Mouse (Mus musculus) lung, postnatal 0 days (tissue): Measurements from ENCODE around the gene Fam214a. TPM values are rescaled to one million over a fixed set of nuclear protein-coding genes. Genes with fewer than 3 reads are reported as not detected.

Experiments
- ATAC-seq: fragments of 200-750 bp; cut with Nextera tagmentation; 2 replicates; pipeline ENCODE4 v1.8.0; 2017; ENCODE audit warnings: moderate library complexity
- DNase-seq: peaks from one replicate; pipeline ENCODE4 v3.0.0-alpha.2; 2016; ENCODE audit warnings: low spot score
- H3K27ac ChIP-seq: fragments of 300-500 bp; sonication (generic); 2 replicates; pipeline ENCODE4 v1.5.1; 2014; ENCODE audit warnings: antibody characterized with exemption, mild to moderate bottlenecking, low read length, mixed read lengths
- H3K27me3 ChIP-seq: fragments of 300-500 bp; sonication (generic); replicated peaks from 2 replicates; pipeline ENCODE4 v1.6.1; 2014; ENCODE audit warnings: low read length, mixed read lengths; ENCODE audit not compliant: insufficient read depth
- H3K36me3 ChIP-seq: fragments of 300-500 bp; sonication (generic); 2 replicates; pipeline ENCODE4 v1.6.1; 2014; ENCODE audit warnings: low read length, mixed read lengths; ENCODE audit not compliant: insufficient read depth
- H3K4me1 ChIP-seq: fragments of 300-500 bp; sonication (generic); 2 replicates; pipeline ENCODE4 v1.6.1; 2014; ENCODE audit warnings: antibody characterized with exemption, low read depth, low read length, mixed read lengths; ENCODE audit not compliant: insufficient read depth
- H3K4me2 ChIP-seq: fragments of 300-500 bp; sonication (generic); replicated peaks from 2 replicates; pipeline ENCODE4 v1.6.1; 2014; ENCODE audit warnings: low read depth, mild to moderate bottlenecking, low read length, moderate library complexity, mixed read lengths
- H3K4me3 ChIP-seq: fragments of 300-500 bp; sonication (generic); 2 replicates; pipeline ENCODE4 v1.5.1; 2014; ENCODE audit warnings: low read depth, low read length
- H3K9ac ChIP-seq: fragments of 300-500 bp; sonication (generic); replicated peaks from 2 replicates; pipeline ENCODE4 v1.6.1; 2014; ENCODE audit warnings: low read depth, mild to moderate bottlenecking
- H3K9me3 ChIP-seq: fragments of 300-500 bp; sonication (generic); 2 replicates; pipeline ENCODE4 v1.6.1; 2016; ENCODE audit warnings: low read length, mixed read lengths
- CTCF ChIP-seq: IDR thresholded peaks from 2 replicates; pipeline ENCODE4 v1.5.1; 2016; ENCODE audit warnings: antibody characterized with exemption, mild to moderate bottlenecking
- EP300 ChIP-seq: IDR thresholded peaks from 2 replicates; pipeline ENCODE4 v1.6.1; 2016; ENCODE audit warnings: antibody characterized with exemption, mild to moderate bottlenecking, control low read depth
- WGBS: fragments of 180-500 bp; shearing (Covaris S2); extraction: QIAGEN DNeasy Blood & Tissue Kit; methylation state at CpG from one replicate; pipeline ENCODE4 v1.1.7; 2014; 5-methylcytosine and 5-hydroxymethylcytosine counted together
- polyA plus RNA-seq: library from polyadenylated mRNA; unstranded; fragments of >200 nt; fragmentation: Nextera tagmentation; extraction: Ambion mirVana; gene quantifications from 2 replicates; pipeline ENCODE4 v1.2.1, GENCODE M21; 2015

Gene Fam214a
- polyA plus RNA-seq, 1 experiment from 2014 or later, result 12.8 TPM

DNA sequence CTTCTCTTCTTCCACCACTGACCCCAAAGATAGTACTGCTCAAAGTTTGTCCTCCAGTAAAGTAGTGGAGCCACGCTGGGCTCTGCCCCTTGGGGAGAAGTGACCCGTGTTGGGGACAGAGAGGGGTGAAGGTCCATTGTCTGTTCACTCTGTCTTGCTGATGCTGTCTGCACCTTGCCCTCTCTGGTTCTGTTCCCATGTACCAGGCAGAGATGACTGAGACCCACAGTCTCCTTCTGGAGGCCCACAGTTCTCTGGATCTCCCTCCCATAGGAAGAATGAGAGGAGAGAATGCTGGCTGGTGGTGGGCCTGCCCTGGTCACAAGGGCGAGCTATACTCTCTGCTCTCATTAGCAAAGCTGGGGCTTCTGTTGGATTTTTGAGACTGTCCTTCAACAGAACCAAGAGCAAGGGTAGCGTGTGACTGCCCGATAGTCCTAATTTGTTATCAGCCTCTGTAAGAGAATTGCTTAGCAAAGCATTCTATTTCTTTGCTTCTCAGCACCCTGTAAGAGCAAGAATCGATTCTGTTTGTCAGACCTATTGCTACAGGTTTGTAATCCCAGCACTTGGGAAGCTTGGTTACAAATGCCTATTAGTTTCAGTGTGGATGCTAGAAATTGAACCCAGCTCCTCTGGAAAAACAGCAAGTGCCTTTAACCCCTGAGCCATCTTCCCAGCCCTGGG, 29.2 kb upstream of the Fam214a start:
- no peak overlapping the region for H3K4me2 ChIP-seq
- H3K4me3 ChIP-seq, result no peak overlapping the region
- H3K4me1 ChIP-seq, result no peaks in the 10 kb centered on the region
- no peak overlapping the region for H3K9ac ChIP-seq
- 84% methylated on average over 6 of the region's 6 CpGs for WGBS
- H3K27me3 ChIP-seq, result no peaks in the 10 kb centered on the region
- no peaks in the 10 kb centered on the region for H3K9me3 ChIP-seq
- H3K27ac ChIP-seq, result no peak overlapping the region
- no peak for DNase-seq
- no peaks in the 10 kb centered on the region for H3K36me3 ChIP-seq
- no peak for TF ChIP-seq CTCF
- TF ChIP-seq EP300, result no peak
- ATAC-seq, result no peak

DNA sequence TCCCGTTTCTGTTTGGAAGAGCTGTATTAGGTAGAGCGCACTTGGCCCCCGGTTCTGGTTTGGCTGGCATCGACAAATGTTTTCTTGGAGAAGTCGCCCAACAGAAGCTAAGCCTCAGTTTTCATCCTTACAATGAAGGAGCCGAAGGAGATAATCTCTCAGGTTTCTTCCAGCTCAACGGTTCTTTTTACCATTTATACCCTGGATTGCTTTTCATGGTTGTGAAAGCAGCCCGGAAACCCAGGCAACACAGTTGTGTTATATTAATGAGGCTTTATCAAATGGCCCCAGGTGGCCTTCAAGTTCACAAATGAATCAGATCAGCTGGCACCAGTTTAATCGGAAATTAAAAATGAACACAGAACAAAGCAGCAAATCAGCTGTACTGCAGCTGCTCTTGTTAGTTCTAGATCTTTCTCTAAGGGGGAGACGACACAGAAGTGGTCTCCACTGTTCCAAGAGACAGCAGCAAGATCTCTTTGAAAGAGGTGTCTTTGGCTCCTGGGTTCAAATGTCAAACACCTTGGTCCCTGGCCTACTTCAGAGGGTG, 27.4 kb upstream of the Fam214a start:
- H3K4me3 ChIP-seq, result no peak overlapping the region

DNA sequence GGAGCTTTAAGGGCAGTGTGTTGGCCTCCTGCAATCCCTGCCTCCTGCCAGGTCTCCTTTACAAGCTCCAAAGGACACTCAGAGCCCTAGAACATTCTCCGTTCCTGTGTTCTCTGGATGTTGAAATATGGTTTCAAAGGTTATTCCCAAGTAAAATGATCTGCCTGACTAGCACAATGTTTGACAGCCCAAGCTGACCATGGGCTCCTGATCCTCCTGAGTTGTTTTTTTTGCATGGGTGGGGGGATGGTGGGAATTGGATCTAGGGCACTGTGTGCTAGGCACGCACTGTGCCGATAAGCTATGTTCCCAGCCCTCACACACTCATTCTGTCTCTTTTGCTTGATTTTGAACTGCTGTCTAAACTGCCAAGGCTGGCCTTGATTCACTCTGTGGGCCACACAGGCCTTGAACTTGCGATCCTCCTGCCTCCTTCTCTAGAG, 22.7 kb upstream of the Fam214a start:
- ATAC-seq (no peak), DNase-seq (no peak)
- no peak overlapping the region for H3K4me2 ChIP-seq
- no peak overlapping the region for H3K27ac ChIP-seq
- no peak overlapping the region for H3K9ac ChIP-seq
- H3K27me3 ChIP-seq, result no peaks in the 10 kb centered on the region
- TF ChIP-seq CTCF (no peak), EP300 (no peak)
- H3K9me3 ChIP-seq, result no peaks in the 10 kb centered on the region
- no peaks in the 10 kb centered on the region for H3K4me1 ChIP-seq
- no peak overlapping the region for H3K4me3 ChIP-seq
- 84% methylated on average over 4 of the region's 4 CpGs for WGBS
- H3K36me3 ChIP-seq, result no peaks in the 10 kb centered on the region

More for the DNA sequence above, 27.4 kb upstream of the Fam214a start:
- ATAC-seq, result no peak
- no peak overlapping the region for H3K27ac ChIP-seq
- no peak for DNase-seq
- no peaks in the 10 kb centered on the region for H3K9me3 ChIP-seq
- H3K27me3 ChIP-seq, result no peaks in the 10 kb centered on the region
- no peak overlapping the region for H3K4me2 ChIP-seq
- TF ChIP-seq CTCF (no peak), EP300 (no peak)
- 82% methylated on average over 10 of the region's 10 CpGs for WGBS
- H3K4me1 ChIP-seq, result no peaks in the 10 kb centered on the region
- no peaks in the 10 kb centered on the region for H3K36me3 ChIP-seq
- no peak overlapping the region for H3K9ac ChIP-seq

DNA sequence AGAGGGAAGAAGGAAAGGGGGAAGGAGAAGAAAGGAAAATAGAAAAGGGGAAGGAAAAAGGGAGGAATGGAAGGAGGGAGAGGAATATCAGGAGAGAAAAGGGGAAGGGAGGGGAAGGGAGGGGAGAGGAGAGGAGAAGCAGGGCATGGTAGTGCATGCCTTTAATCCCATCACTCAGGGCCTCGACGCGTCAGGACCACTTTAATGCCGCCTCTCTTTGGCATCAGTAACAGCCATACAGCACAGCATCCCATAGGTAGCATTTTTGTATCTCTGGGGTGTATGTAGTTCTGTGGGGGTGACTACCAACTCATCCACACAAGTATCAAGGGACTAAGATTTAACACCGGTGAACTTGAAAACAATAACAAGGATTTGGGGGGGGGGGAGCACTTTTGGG, 22.0 kb upstream of the Fam214a start:
- Histone ChIP-seq H3K4me3 (no peak overlapping the region), H3K36me3 (no peaks in the 10 kb centered on the region), H3K27ac (no peak overlapping the region), H3K27me3 (no peaks in the 10 kb centered on the region), H3K4me2 (no peak overlapping the region), H3K4me1 (no peaks in the 10 kb centered on the region), H3K9ac (no peak overlapping the region), H3K9me3 (no peaks in the 10 kb centered on the region)
- TF ChIP-seq EP300 (no peak), CTCF (no peak)
- 83% methylated on average over 5 of the region's 5 CpGs for WGBS
- DNase-seq, result no peak
- ATAC-seq, result no peak

DNA sequence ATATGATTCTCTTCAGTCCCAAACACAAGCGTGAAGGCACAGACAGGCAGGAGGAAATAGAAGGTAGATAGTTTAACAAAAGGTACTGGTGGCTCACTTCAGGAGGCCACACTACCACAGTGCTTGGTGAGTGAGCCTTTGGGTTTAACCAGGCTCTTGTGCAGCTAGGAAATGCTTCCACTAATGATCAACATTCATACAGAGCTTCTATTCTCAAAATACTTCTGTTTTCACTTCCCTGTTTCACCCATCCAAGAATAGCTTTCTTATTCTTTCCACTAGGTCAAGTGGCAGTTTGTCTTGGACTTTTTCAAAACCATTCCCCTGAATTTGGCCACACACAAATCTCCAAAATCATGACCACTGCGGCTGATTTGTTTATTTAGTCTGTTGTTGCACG, 17.4 kb upstream of the Fam214a start:
- 58% methylated on average over 3 of the region's 3 CpGs for WGBS
- H3K9ac ChIP-seq, result no peak overlapping the region
- DNase-seq, result no peak
- H3K27me3 ChIP-seq, result no peaks in the 10 kb centered on the region
- peaks cover 5% of the 10 kb centered on the region; the same call in 1 of the 2 replicates for H3K4me1 ChIP-seq
- TF ChIP-seq CTCF (no peak), EP300 (no peak)
- no peak overlapping the region for H3K4me3 ChIP-seq
- H3K27ac ChIP-seq, result no peak overlapping the region
- H3K9me3 ChIP-seq, result no peaks in the 10 kb centered on the region
- no peak overlapping the region for H3K4me2 ChIP-seq
- H3K36me3 ChIP-seq, result no peaks in the 10 kb centered on the region
- no peak for ATAC-seq

DNA sequence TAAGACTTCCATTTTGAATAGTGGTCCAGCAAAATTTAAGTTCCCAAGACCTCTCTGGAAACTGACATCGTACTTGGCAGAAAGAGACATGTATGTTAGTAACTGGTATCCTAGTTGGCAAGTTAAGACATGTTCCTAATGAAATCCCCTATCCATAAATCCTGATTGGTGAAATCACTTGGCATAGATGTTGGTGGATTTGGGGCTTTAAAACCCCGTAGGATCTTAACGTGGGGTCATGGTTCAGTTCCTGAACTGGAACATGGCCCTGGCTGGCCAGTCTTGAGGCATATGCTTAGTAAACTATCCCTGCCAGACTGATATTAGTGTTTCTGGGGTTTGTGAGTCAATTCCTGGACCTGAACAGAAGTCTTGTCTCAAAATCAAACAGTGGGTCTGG, 14.9 kb upstream of the Fam214a start:
- Histone ChIP-seq H3K4me3 (no peak overlapping the region), H3K9ac (no peak overlapping the region), H3K4me2 (no peak overlapping the region), H3K27me3 (no peaks in the 10 kb centered on the region), H3K4me1 (peaks cover 5% of the 10 kb centered on the region; the same call in 1 of the 2 replicates), H3K27ac (no peak overlapping the region), H3K9me3 (no peaks in the 10 kb centered on the region), H3K36me3 (no peaks in the 10 kb centered on the region)
- TF ChIP-seq EP300, result no peak
- no peak for TF ChIP-seq CTCF
- 92% methylated on average over 3 of the region's 3 CpGs for WGBS
- ATAC-seq, result no peak
- DNase-seq, result no peak
